Mouse (Mus musculus): ENCODE measurements around the gene Gm20431. TPM values are rescaled to one million over a fixed set of nuclear protein-coding genes. Genes with fewer than 3 reads are reported as not detected.
A peak's percentile ranks its signal among the peaks of the same experiment; 100 is the strongest.

The Gm20431 gene
- 10 to 100 TPM; 36.8 to 45.2 TPM for total RNA-seq (2021)
- long read RNA-seq, partial matches to known transcripts: 1 of 4 reads
- long read RNA-seq, other reads (novel, unspliced or antisense): 2 of 4 reads

- peak; percentile 92 to 98 for DNase-seq (ENCODE audit: low spot score in 2 of 2)
These were observed at the start of gene Gm20431 for GRCm38 (mm10) chr2:167661270-167662203. TSS of gene Gm20431 (minus strand) at chr2:167661496.

- no peak for DNase-seq (ENCODE audit: low spot score in 2 of 2)
These were observed 49.3 kb upstream of the Gm20431 start for GRCm38 (mm10) chr2:167710574-167710973.

- no peak for DNase-seq (ENCODE audit: low spot score in 2 of 2)
These were observed 48.7 kb upstream of the Gm20431 start for GRCm38 (mm10) chr2:167709969-167710368.

GRCm38 (mm10) chr2:167708373-167708772, 47.1 kb upstream of the Gm20431 start:
- no peak for DNase-seq (ENCODE audit: low spot score in 2 of 2)

GRCm38 (mm10) chr2:167706183-167706939, 45.1 kb upstream of the Gm20431 start:
- DNase-seq (ENCODE audit: low spot score in 2 of 2): no peak

GRCm38 (mm10) chr2:167704409-167704808, 43.1 kb upstream of the Gm20431 start:
- no peak for DNase-seq (ENCODE audit: low spot score in 2 of 2)

GRCm38 (mm10) chr2:167702126-167702525, 40.8 kb upstream of the Gm20431 start:
- no peak for DNase-seq (ENCODE audit: low spot score in 2 of 2)

- no peak for DNase-seq (ENCODE audit: low spot score in 2 of 2)
These were observed 40.2 kb upstream of the Gm20431 start for GRCm38 (mm10) chr2:167701472-167701871.

GRCm38 (mm10) chr2:167700018-167700417, 38.7 kb upstream of the Gm20431 start:
- no peak for DNase-seq (ENCODE audit: low spot score in 2 of 2)

GRCm38 (mm10) chr2:167697902-167698301, 36.6 kb upstream of the Gm20431 start:
- no peak for DNase-seq (ENCODE audit: low spot score in 2 of 2)

GRCm38 (mm10) chr2:167696143-167696542, 34.8 kb upstream of the Gm20431 start:
- no peak for DNase-seq (ENCODE audit: low spot score in 2 of 2)

- DNase-seq (ENCODE audit: low spot score in 2 of 2): no peak
These were observed 34.2 kb upstream of the Gm20431 start for GRCm38 (mm10) chr2:167695491-167695890.

GRCm38 (mm10) chr2:167694963-167695362, 33.7 kb upstream of the Gm20431 start:
- DNase-seq (ENCODE audit: low spot score in 2 of 2): no peak

- DNase-seq (ENCODE audit: low spot score in 2 of 2): no peak
These were observed 32.9 kb upstream of the Gm20431 start for GRCm38 (mm10) chr2:167694244-167694643.

- no peak for DNase-seq (ENCODE audit: low spot score in 2 of 2)
These were observed 32.2 kb upstream of the Gm20431 start for GRCm38 (mm10) chr2:167693540-167693939.

GRCm38 (mm10) chr2:167692831-167693230, 31.5 kb upstream of the Gm20431 start:
- no peak for DNase-seq (ENCODE audit: low spot score in 2 of 2)

- DNase-seq (ENCODE audit: low spot score in 2 of 2): no peak
These were observed 30.8 kb upstream of the Gm20431 start for GRCm38 (mm10) chr2:167691871-167692661.

GRCm38 (mm10) chr2:167691410-167691809, 30.1 kb upstream of the Gm20431 start:
- DNase-seq (ENCODE audit: low spot score in 2 of 2): no peak

GRCm38 (mm10) chr2:167690962-167691311, 29.6 kb upstream of the Gm20431 start:
- DNase-seq (ENCODE audit: low spot score in 2 of 2): no peak

GRCm38 (mm10) chr2:167690219-167690961, 29.1 kb upstream of the Gm20431 start:
- peak; percentile 55 to 71 for DNase-seq (ENCODE audit: low spot score in 2 of 2)

Measured in layer of hippocampus, postnatal 10 days (tissue).